Mouse (Mus musculus): ENCODE measurements around the gene Arid3a. TPM values are rescaled to one million over a fixed set of nuclear protein-coding genes. Genes with fewer than 3 reads are reported as not detected.

Arid3a gene
- polyA plus RNA-seq, 1 experiment from 2014 or later = 5.9 TPM

GRCm38 (mm10) chr10:79991099-79991498 lies 64.3 kb downstream of the Arid3a start:
- in situ Hi-C loops (cut with MboI; ENCODE audit: low pct_unique_long_range_greater_than_20kb) = no loop called here
- no peak for TF ChIP-seq CTCF (IDR thresholded peaks at IDR 0.05)
- ATAC-seq = no peak
- ChIA-PET POLR2A (interaction anchor here (0.6 to 1.2 kb wide), 4 partner anchors 21 to 150 kb away, joined by 3 to 4 read pairs (median 4); no protein-coding TSS in a partner anchor), CTCF (interaction anchor here (1.2 to 1.4 kb wide), 2 partner anchors 9 to 43 kb away, joined by 3 read pairs; no protein-coding TSS in a partner anchor)
- no peaks in the 10 kb centered on the region for H3K27me3 ChIP-seq
- no peak for DNase-seq (ENCODE audit: low read depth, low spot score)

- POLR2A ChIA-PET = interaction anchor here (0.7 to 1.1 kb wide), 3 partner anchors 21 to 172 kb away, joined by 3 to 4 read pairs (median 3); no protein-coding TSS in a partner anchor
- in situ Hi-C loops (cut with MboI; ENCODE audit: low pct_unique_long_range_greater_than_20kb) = no loop called here
- ATAC-seq (no peak), DNase-seq (ENCODE audit: low read depth, low spot score) (no peak)
- H3K27me3 ChIP-seq = no peaks in the 10 kb centered on the region
- TF ChIP-seq CTCF (IDR thresholded peaks at IDR 0.05) = no peak
- CTCF ChIA-PET = interaction anchor here (1.4 kb wide), 1 partner anchor 43 kb away, joined by 3 read pairs; no protein-coding TSS in a partner anchor
These were observed 64.7 kb downstream of the Arid3a start for GRCm38 (mm10) chr10:79991548-79991947.

- ChIA-PET CTCF (interaction anchor here (1.4 kb wide), 1 partner anchor 171 kb away, joined by 3 read pairs; no protein-coding TSS in a partner anchor), POLR2A (interaction anchor here (0.5 to 1.0 kb wide), 2 partner anchors 9 to 174 kb away, joined by 3 to 4 read pairs; no protein-coding TSS in a partner anchor)
- no peak for TF ChIP-seq CTCF (IDR thresholded peaks at IDR 0.05)
- ATAC-seq = no peak
- DNase-seq (ENCODE audit: low read depth, low spot score) = no peak
- in situ Hi-C loops (cut with MboI; ENCODE audit: low pct_unique_long_range_greater_than_20kb) = no loop called here
- no peaks in the 10 kb centered on the region for H3K27me3 ChIP-seq
These were observed 67.7 kb downstream of the Arid3a start for GRCm38 (mm10) chr10:79994397-79995115.

- no peak for DNase-seq (ENCODE audit: low read depth, low spot score)
- TF ChIP-seq CTCF (IDR thresholded peaks at IDR 0.05) = no peak
- H3K27me3 ChIP-seq = no peaks in the 10 kb centered on the region
- POLR2A ChIA-PET = interaction anchor here (0.6 to 0.8 kb wide), 2 partner anchors 11 to 44 kb away, joined by 3 to 11 read pairs; partner anchors contain the start of gene Tmem259
- in situ Hi-C loops (cut with MboI; ENCODE audit: low pct_unique_long_range_greater_than_20kb) = no loop called here
- CTCF ChIA-PET = no interaction called here
- ATAC-seq = no peak
These were observed 68.8 kb downstream of the Arid3a start for GRCm38 (mm10) chr10:79995636-79996035.

- ChIA-PET POLR2A (no interaction called here), CTCF (no interaction called here)
- H3K27me3 ChIP-seq = no peaks in the 10 kb centered on the region
- ATAC-seq (peak; percentile 72), DNase-seq (ENCODE audit: low read depth, low spot score) (peak; percentile 71)
- no peak for TF ChIP-seq CTCF (IDR thresholded peaks at IDR 0.05)
- in situ Hi-C loops (cut with MboI; ENCODE audit: low pct_unique_long_range_greater_than_20kb) = no loop called here
These were observed 69.6 kb downstream of the Arid3a start, which contains the start of gene Abca7 for GRCm38 (mm10) chr10:79996272-79997033. TSS of gene Abca7 (plus strand) at chr10:79996494.

GRCm38 (mm10) chr10:79997034-79997760 lies 70.4 kb downstream of the Arid3a start:
- no peak for TF ChIP-seq CTCF (IDR thresholded peaks at IDR 0.05)
- no peak for DNase-seq (ENCODE audit: low read depth, low spot score)
- H3K27me3 ChIP-seq = no peaks in the 10 kb centered on the region
- ChIA-PET CTCF (no interaction called here), POLR2A (no interaction called here)
- peak; percentile 23 for ATAC-seq
- in situ Hi-C loops (cut with MboI; ENCODE audit: low pct_unique_long_range_greater_than_20kb) = no loop called here

- ATAC-seq = no peak
- H3K27me3 ChIP-seq = no peaks in the 10 kb centered on the region
- ChIA-PET POLR2A (no interaction called here), CTCF (no interaction called here)
- DNase-seq (ENCODE audit: low read depth, low spot score) = no peak
- TF ChIP-seq CTCF (IDR thresholded peaks at IDR 0.05) = no peak
- in situ Hi-C loops (cut with MboI; ENCODE audit: low pct_unique_long_range_greater_than_20kb) = no loop called here
These were observed 71.0 kb downstream of the Arid3a start for GRCm38 (mm10) chr10:79997819-79998218.

- no peak for TF ChIP-seq CTCF (IDR thresholded peaks at IDR 0.05)
- ChIA-PET CTCF (no interaction called here), POLR2A (no interaction called here)
- DNase-seq (ENCODE audit: low read depth, low spot score) (no peak), ATAC-seq (no peak)
- no peaks in the 10 kb centered on the region for H3K27me3 ChIP-seq
- in situ Hi-C loops (cut with MboI; ENCODE audit: low pct_unique_long_range_greater_than_20kb) = no loop called here
These were observed 75.1 kb downstream of the Arid3a start for GRCm38 (mm10) chr10:80001945-80002344.

- H3K27me3 ChIP-seq = no peaks in the 10 kb centered on the region
- no peak for ATAC-seq
- TF ChIP-seq CTCF (IDR thresholded peaks at IDR 0.05) = no peak
- ChIA-PET POLR2A (no interaction called here), CTCF (no interaction called here)
- in situ Hi-C loops (cut with MboI; ENCODE audit: low pct_unique_long_range_greater_than_20kb) = no loop called here
- DNase-seq (ENCODE audit: low read depth, low spot score) = no peak
These were observed 76.0 kb downstream of the Arid3a start for GRCm38 (mm10) chr10:80002829-80003228.
